Mouse (Mus musculus): ENCODE results near the gene Specc1l.

The Specc1l gene

GRCm38 (mm10) chr10:75224630-75225029, 12.8 kb downstream of the Specc1l start:
- DNase-seq, result no peak

GRCm38 (mm10) chr10:75227381-75227780, 15.5 kb downstream of the Specc1l start:
- no peak for DNase-seq

- DNase-seq, result peak; percentile 48 to 52
Observed at GRCm38 (mm10) chr10:75230572-75230971, 18.7 kb downstream of the Specc1l start.

- DNase-seq, result no peak
Observed at GRCm38 (mm10) chr10:75231876-75232275, 20.0 kb downstream of the Specc1l start.

- no peak for DNase-seq
Observed at GRCm38 (mm10) chr10:75232612-75233155, 20.8 kb downstream of the Specc1l start.

- no peak for DNase-seq
Observed at GRCm38 (mm10) chr10:75233489-75233888, 21.6 kb downstream of the Specc1l start.

GRCm38 (mm10) chr10:75235726-75236125, 23.9 kb downstream of the Specc1l start:
- DNase-seq, result no peak

GRCm38 (mm10) chr10:75236156-75236555, 24.3 kb downstream of the Specc1l start:
- no peak for DNase-seq

- DNase-seq, result no peak
Observed at GRCm38 (mm10) chr10:75237166-75237565, 25.3 kb downstream of the Specc1l start.

- DNase-seq, result no peak
Observed at GRCm38 (mm10) chr10:75240583-75241250, 28.8 kb downstream of the Specc1l start.

- DNase-seq, result no peak
Observed at GRCm38 (mm10) chr10:75245806-75246205, 33.9 kb downstream of the Specc1l start.

GRCm38 (mm10) chr10:75246331-75246730, 34.5 kb downstream of the Specc1l start:
- DNase-seq, result no peak

- DNase-seq, result peak in 1 of 2 experiments; percentile 33
Observed at GRCm38 (mm10) chr10:75251011-75251410, 39.1 kb downstream of the Specc1l start.

- no peak for DNase-seq
Observed at GRCm38 (mm10) chr10:75252301-75253022, 40.6 kb downstream of the Specc1l start.

GRCm38 (mm10) chr10:75255091-75255490, 43.2 kb downstream of the Specc1l start:
- no peak for DNase-seq

GRCm38 (mm10) chr10:75257401-75257800, 45.5 kb downstream of the Specc1l start:
- DNase-seq, result no peak

GRCm38 (mm10) chr10:75258241-75258640, 46.4 kb downstream of the Specc1l start:
- DNase-seq, result peak in 1 of 2 experiments; percentile 53

GRCm38 (mm10) chr10:75261268-75261667, 49.4 kb downstream of the Specc1l start:
- DNase-seq, result no peak

GRCm38 (mm10) chr10:75264993-75265555, 53.2 kb downstream of the Specc1l start:
- DNase-seq, result no peak

- no peak for DNase-seq
Observed at GRCm38 (mm10) chr10:75273020-75273419, 61.1 kb downstream of the Specc1l start.

GRCm38 (mm10) chr10:75276427-75277013, 64.6 kb downstream of the Specc1l start:
- DNase-seq, result no peak

- peak in 1 of 2 experiments; percentile 38 for DNase-seq
Observed at GRCm38 (mm10) chr10:75277501-75277900, 65.6 kb downstream of the Specc1l start.

- peak in 1 of 2 experiments; percentile 33 for DNase-seq
Observed at GRCm38 (mm10) chr10:75282648-75283047, 70.8 kb downstream of the Specc1l start.

All from lung, postnatal 4 days (tissue).